Mouse (Mus musculus) heart, embryonic 15.5 days (tissue): ENCODE measurements around the gene Fam178b. TPM values are rescaled to one million over a fixed set of nuclear protein-coding genes. Genes with fewer than 3 reads are reported as not detected.
A peak's percentile ranks its signal among the peaks of the same experiment; 100 is the strongest.

Experiments
- ATAC-seq: fragments of 200-750 bp; cut with Nextera tagmentation; replicated peaks from 2 replicates; pipeline ENCODE4 v1.8.0; 2017; ENCODE audit warnings: low read depth, moderate TSS enrichment; ENCODE audit not compliant: insufficient number of reproducible peaks, insufficient read depth, low FRiP score
- H3K27ac ChIP-seq: fragments of 300-500 bp; sonication (generic); 2 replicates; pipeline ENCODE4 v1.5.1; 2015; ENCODE audit warnings: mild to moderate bottlenecking, inconsistent platforms
- H3K27me3 ChIP-seq: fragments of 300-500 bp; sonication (generic); 2 replicates; pipeline ENCODE4 v1.6.1; 2015; ENCODE audit warnings: inconsistent platforms
- H3K36me3 ChIP-seq: fragments of 300-500 bp; sonication (generic); 2 replicates; pipeline ENCODE4 v1.6.1; 2015; ENCODE audit warnings: mild to moderate bottlenecking, inconsistent platforms
- H3K4me1 ChIP-seq: fragments of 300-500 bp; sonication (generic); replicated peaks from 2 replicates; pipeline ENCODE4 v1.6.1; 2015; ENCODE audit warnings: inconsistent platforms
- H3K4me2 ChIP-seq: fragments of 300-500 bp; sonication (generic); 2 replicates; pipeline ENCODE4 v1.6.1; 2015; ENCODE audit warnings: inconsistent platforms, mild to moderate bottlenecking, moderate library complexity
- H3K4me3 ChIP-seq: fragments of 300-500 bp; sonication (generic); 2 replicates; pipeline ENCODE4 v1.5.1; 2015; ENCODE audit warnings: mild to moderate bottlenecking, inconsistent platforms
- H3K9ac ChIP-seq: fragments of 300-500 bp; sonication (generic); 2 replicates; pipeline ENCODE4 v1.6.1; 2015; ENCODE audit warnings: mild to moderate bottlenecking, inconsistent platforms
- H3K9me3 ChIP-seq: fragments of 300-500 bp; sonication (generic); replicated peaks from 2 replicates; pipeline ENCODE4 v1.6.1; 2016; ENCODE audit warnings: inconsistent platforms
- WGBS: fragments of 180-500 bp; shearing (Covaris S2); methylation state at CpG from one replicate; pipeline ENCODE4 v1.1.7; 2015; ENCODE audit warnings: mixed read lengths; 5-methylcytosine and 5-hydroxymethylcytosine counted together
- polyA plus RNA-seq: library from polyadenylated mRNA; unstranded; fragments of >200 nt; fragmentation: Nextera tagmentation; extraction: Ambion mirVana; gene quantifications from 2 replicates; pipeline ENCODE4 v1.2.1, GENCODE M21; 2015

Gene Fam178b
- polyA plus RNA-seq, 1 experiment from 2014 or later, result 0.68 TPM

DNA sequence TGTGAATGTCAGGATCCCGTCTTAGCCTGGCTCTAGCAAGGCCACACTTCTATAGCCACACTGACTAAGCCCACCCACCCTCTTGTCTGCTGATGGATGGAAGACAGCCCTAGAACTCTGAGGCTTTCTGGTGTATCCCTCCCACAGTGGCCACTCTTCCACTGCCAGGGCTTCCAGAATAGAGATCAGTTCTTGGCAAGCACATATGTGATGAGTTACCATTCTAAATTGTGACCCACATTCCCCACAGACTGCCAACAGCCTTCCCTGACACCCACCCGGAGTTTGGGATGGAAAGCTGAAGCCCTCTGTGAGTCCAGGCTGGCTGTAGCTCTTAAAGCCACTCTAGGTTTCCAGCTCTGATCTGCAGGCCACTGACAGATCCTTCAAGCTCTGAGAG, 24.2 kb upstream of the Fam178b start:
- H3K4me1 ChIP-seq, result peaks cover 23% of the 10 kb centered on the region
- H3K9ac ChIP-seq, result 0 out of 2 replicates have a peak overlapping the region, but pooled peaks have one; percentile 16
- peaks cover 34% of the 10 kb centered on the region for H3K36me3 ChIP-seq
- WGBS, result 61% methylated on average over 2 of the region's 2 CpGs
- H3K4me3 ChIP-seq, result no peak overlapping the region
- no peak overlapping the region for H3K4me2 ChIP-seq
- H3K27me3 ChIP-seq, result no peaks in the 10 kb centered on the region
- no peak for ATAC-seq
- H3K27ac ChIP-seq, result no peak overlapping the region
- H3K9me3 ChIP-seq, result no peaks in the 10 kb centered on the region

DNA sequence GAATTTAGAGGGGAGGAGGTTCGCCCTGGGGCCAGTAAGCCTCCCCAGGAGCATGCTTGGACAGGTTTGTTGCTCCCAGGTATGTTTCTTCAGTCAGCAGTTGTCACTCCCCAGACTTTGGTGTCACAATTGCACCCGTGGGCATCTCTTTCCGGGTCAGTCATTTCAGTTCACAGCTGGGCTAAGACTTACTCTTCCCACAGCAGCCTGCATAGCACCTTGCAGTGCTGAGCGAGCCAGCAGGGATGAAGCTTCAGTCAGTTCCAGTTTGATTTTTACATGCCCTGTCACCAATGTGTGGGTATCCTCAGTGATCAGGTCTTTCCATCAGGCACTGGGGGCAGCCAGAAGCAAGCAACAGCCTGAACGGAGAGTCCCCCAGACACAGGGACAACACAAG, 14.0 kb upstream of the Fam178b start:
- ATAC-seq, result no peak
- 60% methylated on average over 5 of the region's 5 CpGs for WGBS
- Histone ChIP-seq H3K4me3 (no peak overlapping the region), H3K27me3 (no peaks in the 10 kb centered on the region), H3K4me2 (no peak overlapping the region), H3K4me1 (peaks cover 7% of the 10 kb centered on the region), H3K9ac (no peak overlapping the region), H3K27ac (no peak overlapping the region), H3K9me3 (no peaks in the 10 kb centered on the region), H3K36me3 (peaks cover 46% of the 10 kb centered on the region)

DNA sequence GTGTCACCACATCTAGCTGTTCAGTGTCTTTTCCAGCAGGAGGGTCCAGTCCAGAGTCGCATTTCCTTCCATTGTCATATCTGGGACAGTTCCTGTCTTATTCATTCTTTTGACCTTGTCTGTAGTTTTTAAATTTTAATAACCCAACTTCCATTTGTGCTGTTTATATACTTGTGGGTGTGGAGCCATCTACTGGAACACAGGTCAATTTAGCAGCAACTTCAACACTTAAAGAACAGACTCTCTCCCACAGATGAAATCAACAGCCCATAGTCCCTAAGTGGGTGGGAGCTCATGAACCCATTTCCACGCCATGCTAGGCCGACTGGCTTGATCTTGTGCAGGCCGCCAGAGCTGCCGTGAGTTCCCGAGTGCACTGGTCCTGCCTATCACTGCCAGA, 13.4 kb upstream of the Fam178b start:
- no peak overlapping the region for H3K9ac ChIP-seq
- H3K4me1 ChIP-seq, result peaks cover 7% of the 10 kb centered on the region
- H3K4me3 ChIP-seq, result no peak overlapping the region
- no peaks in the 10 kb centered on the region for H3K27me3 ChIP-seq
- no peak overlapping the region for H3K27ac ChIP-seq
- H3K9me3 ChIP-seq, result no peaks in the 10 kb centered on the region
- H3K4me2 ChIP-seq, result no peak overlapping the region
- H3K36me3 ChIP-seq, result peaks cover 41% of the 10 kb centered on the region
- 38% methylated on average over 6 of the region's 6 CpGs for WGBS
- no peak for ATAC-seq

DNA sequence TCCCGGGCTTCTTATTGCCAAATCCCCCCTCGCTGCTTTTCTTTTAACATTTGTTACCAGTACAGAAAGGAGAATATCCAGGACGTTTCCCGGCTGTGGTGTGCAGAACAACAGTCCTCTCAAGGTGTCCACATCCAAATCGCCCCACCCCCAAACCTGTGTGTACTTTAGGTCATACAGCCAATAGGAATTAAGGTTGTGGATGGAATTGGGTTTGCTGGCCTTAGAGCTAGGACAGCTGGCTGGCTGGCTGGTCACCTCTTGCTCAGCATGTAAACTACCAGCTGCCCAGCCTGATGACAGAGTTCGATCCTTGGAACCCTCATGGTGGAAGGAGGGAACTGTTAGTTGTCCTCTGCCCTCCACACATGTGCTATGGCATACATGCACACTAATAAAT, 11.9 kb upstream of the Fam178b start:
- no peak for ATAC-seq
- H3K4me2 ChIP-seq, result no peak overlapping the region
- no peak overlapping the region for H3K27ac ChIP-seq
- H3K9me3 ChIP-seq, result no peaks in the 10 kb centered on the region
- no peaks in the 10 kb centered on the region for H3K27me3 ChIP-seq
- no peak overlapping the region for H3K4me3 ChIP-seq
- H3K36me3 ChIP-seq, result peaks cover 26% of the 10 kb centered on the region
- H3K4me1 ChIP-seq, result peaks cover 12% of the 10 kb centered on the region
- H3K9ac ChIP-seq, result no peak overlapping the region
- WGBS, result 85% methylated on average over 6 of the region's 6 CpGs

DNA sequence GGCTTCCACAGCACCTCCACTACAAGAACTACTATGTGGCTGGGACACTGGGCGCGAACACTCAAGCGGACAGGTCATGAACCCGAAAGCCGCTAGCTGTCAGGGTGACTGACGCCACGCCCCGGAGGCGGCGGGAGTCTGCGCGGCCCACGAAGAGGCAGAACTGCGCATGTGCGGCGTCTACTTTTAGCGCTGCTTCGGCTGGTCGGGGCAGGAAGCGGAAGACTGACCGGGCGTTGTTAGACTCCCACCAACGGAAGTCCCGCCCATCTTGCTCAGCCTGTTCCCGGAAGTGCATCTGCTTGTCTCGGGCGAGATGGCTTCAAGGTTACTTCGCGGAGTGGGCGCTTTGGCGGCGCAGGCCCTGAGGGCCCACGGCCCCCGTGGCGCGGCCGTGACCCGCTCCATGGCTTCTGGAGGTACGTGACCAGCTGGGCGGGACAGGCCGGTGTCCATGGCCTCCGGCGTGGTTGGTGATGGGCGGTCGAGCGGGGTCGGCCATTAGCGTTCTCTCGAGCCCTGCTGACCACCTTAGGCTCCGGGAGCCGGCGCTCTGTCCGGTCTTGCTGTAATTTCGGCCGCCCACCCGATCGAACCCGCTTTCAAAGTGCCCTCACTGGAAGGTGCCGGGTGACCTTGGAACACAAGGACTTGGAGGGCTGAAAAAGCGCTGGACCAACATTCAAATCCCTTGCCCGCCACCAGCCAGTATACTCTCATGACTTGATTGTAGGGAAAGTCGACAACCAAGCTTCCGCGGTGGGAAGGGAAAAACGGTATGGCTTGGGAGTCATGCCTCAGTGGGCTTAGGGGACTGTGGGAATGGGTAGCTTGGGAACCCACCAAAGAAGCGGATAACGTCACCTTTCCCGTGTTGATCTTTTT, 8.5 kb upstream of the Fam178b start, which contains the start of gene Cox5b:
Gene Cox5b (plus strand): TSS at position 179 of the 885 bp plus-strand sequence.
- peak; percentile 97 for ATAC-seq
- peaks cover 15% of the 10 kb centered on the region for H3K36me3 ChIP-seq
- peak within 1 kb of the TSS; percentile 91 for H3K4me3 ChIP-seq
- peaks cover 12% of the 10 kb centered on the region for H3K4me1 ChIP-seq
- no peaks in the 10 kb centered on the region for H3K27me3 ChIP-seq
- H3K4me2 ChIP-seq, result peak within 1 kb of the TSS; percentile 79
- WGBS, result under 1% methylated on average over 68 of the region's 68 CpGs
- H3K9ac ChIP-seq, result peak within 1 kb of the TSS; percentile 75
- H3K9me3 ChIP-seq, result no peaks in the 10 kb centered on the region
- peak within 1 kb of the TSS; percentile 78 for H3K27ac ChIP-seq

DNA sequence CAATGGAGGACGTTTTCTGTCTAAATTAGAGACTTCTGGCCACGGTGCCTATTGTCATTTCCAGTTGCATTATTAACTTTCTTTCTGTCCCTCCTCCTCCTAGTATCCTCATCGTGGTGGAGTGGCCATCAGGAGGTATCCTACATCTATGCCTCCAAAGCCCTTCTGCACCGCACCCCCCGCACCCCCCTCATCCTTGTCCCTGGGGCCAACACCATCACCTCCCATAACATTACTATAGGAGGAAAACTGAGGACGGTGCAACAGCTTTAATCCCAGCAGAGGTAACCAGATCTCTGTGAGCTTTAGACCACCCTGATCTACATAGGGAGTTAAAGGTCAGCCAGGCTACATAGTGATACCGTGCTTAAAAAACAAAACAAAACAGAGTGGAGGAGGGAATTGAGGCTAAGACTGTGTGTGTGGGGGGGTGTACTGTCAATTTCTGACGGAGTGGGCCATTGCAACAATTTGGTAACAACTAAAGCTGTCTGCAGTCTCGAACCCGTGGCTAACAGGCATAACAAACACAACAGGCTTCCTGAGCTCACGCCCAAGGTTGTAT, 7.8 kb upstream of the Fam178b start:
- peak overlapping the region; percentile 79 for H3K4me2 ChIP-seq
- H3K36me3 ChIP-seq, result peaks cover 15% of the 10 kb centered on the region
- peak overlapping the region; percentile 91 for H3K4me3 ChIP-seq
- 63% methylated on average over 11 of the region's 11 CpGs for WGBS
- H3K27ac ChIP-seq, result peak overlapping the region; percentile 78
- no peaks in the 10 kb centered on the region for H3K9me3 ChIP-seq
- no peaks in the 10 kb centered on the region for H3K27me3 ChIP-seq
- H3K4me1 ChIP-seq, result peaks cover 12% of the 10 kb centered on the region
- H3K9ac ChIP-seq, result peak overlapping the region; percentile 57
- no peak for ATAC-seq

DNA sequence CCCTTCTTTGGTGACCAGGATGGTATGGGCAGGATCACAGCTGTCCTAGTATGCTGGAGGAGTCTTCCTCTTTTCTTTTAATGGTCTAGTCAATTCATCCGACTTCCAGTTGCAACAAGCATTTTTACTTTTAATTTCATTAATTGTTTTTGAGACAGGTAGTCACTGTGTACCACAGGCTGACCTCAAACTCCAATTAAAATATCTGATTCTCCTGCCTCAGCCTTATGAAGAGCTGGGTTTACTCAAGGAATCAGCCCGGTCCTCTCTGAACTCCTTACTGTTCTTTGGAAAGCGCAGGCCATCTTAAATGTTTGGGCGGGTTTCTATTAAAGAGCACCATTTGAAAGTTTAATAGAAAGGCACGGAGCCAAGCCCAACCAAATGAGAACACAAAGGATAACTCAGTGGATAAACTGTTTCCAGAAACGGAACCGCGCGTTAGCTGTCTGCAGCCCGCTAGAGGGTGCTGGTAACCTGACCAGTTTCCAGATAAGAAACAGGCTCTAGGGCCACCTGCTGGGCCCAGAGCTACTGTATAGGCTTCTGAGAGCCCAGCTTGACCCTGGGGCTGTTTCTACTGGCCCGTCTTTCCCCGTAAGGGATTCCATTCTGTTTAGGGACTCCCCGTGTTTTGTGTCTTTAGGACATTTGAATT, 956 bp upstream of the Fam178b start:
- Histone ChIP-seq H3K4me2 (no peak overlapping the region), H3K36me3 (no peaks in the 10 kb centered on the region), H3K4me3 (no peak overlapping the region), H3K9me3 (no peaks in the 10 kb centered on the region), H3K27me3 (no peaks in the 10 kb centered on the region), H3K4me1 (no peaks in the 10 kb centered on the region), H3K9ac (no peak overlapping the region), H3K27ac (no peak overlapping the region)
- ATAC-seq, result peak; percentile 67; the same call in 1 of the 2 replicates
- WGBS, result 8% methylated on average over 13 of the region's 13 CpGs

DNA sequence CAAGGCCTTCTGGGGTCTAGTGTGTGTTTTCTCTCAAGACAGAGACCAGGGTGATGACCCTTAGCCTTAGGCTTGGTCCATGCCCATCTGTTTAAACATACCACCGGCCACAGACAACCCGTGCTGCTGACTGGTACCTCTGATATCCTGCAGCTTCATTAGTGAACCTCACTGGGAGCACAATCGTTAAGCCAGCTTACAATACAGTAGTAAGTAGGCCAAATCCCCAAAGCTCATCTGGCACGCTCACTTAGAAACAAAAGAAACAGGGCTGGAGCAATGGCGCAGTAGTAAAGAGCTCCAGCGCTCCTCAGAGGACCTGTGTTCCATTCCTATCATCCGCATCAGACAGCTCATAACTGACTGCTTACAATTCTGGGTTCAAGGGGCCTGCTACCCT, 2.1 kb downstream of the Fam178b start:
- H3K4me3 ChIP-seq, result no peak overlapping the region
- 79% methylated on average over 7 of the region's 7 CpGs for WGBS

DNA sequence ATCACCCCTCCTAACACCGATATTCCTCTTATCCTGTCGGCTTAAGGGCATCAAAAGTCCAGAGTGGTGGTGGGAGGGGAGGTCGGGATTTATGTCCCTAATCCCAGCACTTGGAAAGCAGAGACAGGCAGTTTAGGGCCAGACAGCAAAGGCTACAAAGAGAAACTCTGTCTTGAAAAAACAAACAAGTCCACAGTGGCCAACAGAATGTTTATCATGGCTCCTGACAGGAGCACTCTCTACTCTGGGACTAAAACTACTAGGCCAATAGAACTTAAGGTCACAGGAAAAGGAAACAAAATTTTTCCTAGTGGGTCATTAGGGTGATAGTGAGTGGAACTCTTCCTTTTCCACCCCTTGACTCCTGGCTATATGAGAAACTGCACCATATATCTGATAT, 8.0 kb downstream of the Fam178b start:
- 25% methylated on average over 3 of the region's 3 CpGs for WGBS
- no peak overlapping the region for H3K4me2 ChIP-seq
- H3K27ac ChIP-seq, result no peak overlapping the region
- H3K4me1 ChIP-seq, result peaks cover 3% of the 10 kb centered on the region; the same call in 1 of the 2 replicates
- H3K9ac ChIP-seq, result no peak overlapping the region
- no peaks in the 10 kb centered on the region for H3K36me3 ChIP-seq
- no peaks in the 10 kb centered on the region for H3K9me3 ChIP-seq
- no peaks in the 10 kb centered on the region for H3K27me3 ChIP-seq
- ATAC-seq, result no peak
- no peak overlapping the region for H3K4me3 ChIP-seq

More for the DNA sequence above, 2.1 kb downstream of the Fam178b start:
- Histone ChIP-seq H3K9me3 (no peaks in the 10 kb centered on the region), H3K27me3 (no peaks in the 10 kb centered on the region), H3K4me1 (no peaks in the 10 kb centered on the region), H3K9ac (no peak overlapping the region), H3K27ac (no peak overlapping the region), H3K36me3 (no peaks in the 10 kb centered on the region), H3K4me2 (no peak overlapping the region)
- no peak for ATAC-seq

DNA sequence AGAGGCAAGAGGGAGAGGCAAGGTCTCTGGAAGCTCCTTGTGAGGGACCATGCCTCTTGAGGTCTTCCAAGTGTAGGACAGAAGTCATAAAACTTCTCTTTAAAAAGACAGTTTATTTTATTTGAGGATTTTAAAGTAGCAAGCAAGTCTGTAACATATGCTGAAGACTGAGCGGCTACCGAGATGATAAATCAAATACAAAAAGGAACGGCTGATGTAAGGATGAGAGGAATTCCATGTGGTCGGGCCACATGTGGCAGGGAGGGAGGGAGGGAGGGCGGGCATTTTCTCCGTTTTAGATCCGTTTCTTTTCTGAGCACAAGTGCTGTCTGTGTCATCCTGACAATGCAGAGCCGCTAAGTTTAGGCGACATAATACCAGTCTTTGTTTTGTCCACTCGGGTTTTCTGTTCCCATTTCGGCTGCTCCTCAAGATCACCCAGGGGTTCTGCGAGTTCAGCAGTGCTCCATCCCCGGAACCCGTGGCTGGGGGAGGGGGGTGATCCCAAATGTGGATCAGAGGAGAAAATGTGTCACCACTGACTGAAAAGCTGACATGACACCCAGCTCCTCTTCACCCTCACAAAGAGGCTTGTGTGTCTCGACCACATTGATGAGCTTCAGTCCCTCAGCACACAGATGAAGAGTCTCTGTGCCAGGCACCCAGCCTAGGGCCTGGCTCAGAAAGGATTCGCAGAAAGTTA, 10.2 kb downstream of the Fam178b start:
- Histone ChIP-seq H3K9ac (no peak overlapping the region), H3K27ac (no peak overlapping the region), H3K4me2 (no peak overlapping the region), H3K9me3 (no peaks in the 10 kb centered on the region), H3K4me3 (no peak overlapping the region), H3K36me3 (no peaks in the 10 kb centered on the region), H3K4me1 (peaks cover 3% of the 10 kb centered on the region; the same call in 1 of the 2 replicates), H3K27me3 (no peaks in the 10 kb centered on the region)
- WGBS, result 46% methylated on average over 16 of the region's 16 CpGs
- ATAC-seq, result no peak

DNA sequence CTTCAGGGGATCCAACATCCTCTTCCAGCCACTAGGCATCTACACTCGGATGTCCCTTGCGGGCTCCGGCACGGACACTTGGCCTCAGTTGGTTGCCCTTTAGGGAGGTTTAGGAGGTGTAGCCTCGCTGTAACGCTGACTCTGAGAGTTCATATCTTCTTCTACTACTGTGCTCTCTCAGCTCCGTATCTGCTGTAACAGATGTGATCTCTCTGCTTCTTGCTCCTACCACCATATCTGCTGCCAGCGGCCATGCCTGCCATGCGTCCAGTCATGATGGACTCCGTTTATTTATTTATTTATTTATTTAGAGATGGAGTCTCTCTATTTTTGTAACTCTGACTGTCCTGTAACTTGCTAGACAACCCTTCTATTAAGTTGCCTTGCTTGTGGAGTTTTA, 11.7 kb downstream of the Fam178b start:
- Histone ChIP-seq H3K36me3 (no peaks in the 10 kb centered on the region), H3K27ac (no peak overlapping the region), H3K27me3 (no peaks in the 10 kb centered on the region), H3K9ac (no peak overlapping the region), H3K4me3 (no peak overlapping the region), H3K9me3 (no peaks in the 10 kb centered on the region), H3K4me1 (peaks cover 3% of the 10 kb centered on the region; the same call in 1 of the 2 replicates), H3K4me2 (no peak overlapping the region)
- ATAC-seq, result no peak
- 83% methylated on average over 10 of the region's 10 CpGs for WGBS
